Mouse (Mus musculus): ENCODE results near the gene Obox6.

Obox6 gene

DNA sequence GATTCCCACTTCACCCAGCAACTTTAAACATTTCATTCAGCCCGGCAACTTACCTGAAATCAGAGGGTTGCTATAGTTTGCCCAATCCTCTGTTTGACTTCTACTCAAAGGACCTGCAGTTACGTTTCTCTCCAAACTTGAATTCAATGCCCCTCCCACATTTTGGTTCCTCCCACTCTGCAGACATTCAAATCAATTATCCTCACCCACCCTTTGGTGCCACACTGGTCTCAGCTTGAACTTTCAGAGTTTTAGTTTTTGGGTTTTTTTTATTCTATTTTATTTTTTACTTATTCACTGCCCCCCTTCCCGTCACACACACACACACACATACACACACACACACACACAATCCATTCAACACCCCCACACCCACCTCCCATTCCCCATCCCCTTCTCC is at the start of gene Obox6:
Gene Obox6 (minus strand): TSS at position 101 of the 400 bp plus-strand sequence.
- no peak for DNase-seq (ENCODE audit: low spot score)

DNA sequence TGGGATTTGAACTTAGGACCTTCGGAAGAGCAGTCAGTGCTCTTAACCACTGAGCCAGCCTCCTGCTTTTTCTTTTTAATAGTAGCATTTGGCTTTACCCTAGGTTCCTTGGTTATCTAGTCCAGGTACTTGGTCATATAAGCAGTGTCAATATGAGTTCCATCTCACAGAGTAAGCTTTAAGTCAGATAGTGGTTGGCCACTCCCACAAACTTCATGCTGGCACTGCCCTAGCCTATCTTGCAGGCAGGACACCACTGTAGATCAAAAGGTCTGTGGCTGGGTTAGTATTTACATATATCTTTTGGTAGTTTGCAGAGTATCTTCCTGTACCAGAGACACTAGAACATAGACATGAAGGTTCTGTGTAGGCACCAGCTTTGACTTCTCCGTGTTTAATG is 44.6 kb upstream of the Obox6 start:
- DNase-seq (ENCODE audit: low spot score), result no peak

DNA sequence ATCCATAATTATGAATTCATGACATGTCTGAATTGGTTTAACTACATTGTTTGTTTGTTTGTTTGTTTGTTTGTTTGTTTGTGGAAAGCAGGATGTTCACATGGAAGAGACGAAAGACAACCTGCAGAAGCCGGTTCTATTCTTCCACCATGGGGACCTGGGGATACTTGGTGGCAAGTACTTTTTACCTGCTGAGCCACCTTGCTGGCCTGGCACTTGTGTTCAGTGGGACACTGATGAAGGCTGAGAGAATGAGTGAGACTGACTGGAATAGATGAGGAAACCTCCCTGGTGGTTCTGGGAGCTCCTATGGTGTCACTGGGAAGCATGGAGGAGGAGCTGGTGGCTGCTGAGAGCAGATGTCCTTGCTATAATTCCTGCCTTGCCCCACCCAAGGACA is 42.8 kb upstream of the Obox6 start, which contains the start of gene Crxos:
Gene Crxos (plus strand): TSS at position 301 of the 400 bp plus-strand sequence.
- no peak for DNase-seq (ENCODE audit: low spot score)

DNA sequence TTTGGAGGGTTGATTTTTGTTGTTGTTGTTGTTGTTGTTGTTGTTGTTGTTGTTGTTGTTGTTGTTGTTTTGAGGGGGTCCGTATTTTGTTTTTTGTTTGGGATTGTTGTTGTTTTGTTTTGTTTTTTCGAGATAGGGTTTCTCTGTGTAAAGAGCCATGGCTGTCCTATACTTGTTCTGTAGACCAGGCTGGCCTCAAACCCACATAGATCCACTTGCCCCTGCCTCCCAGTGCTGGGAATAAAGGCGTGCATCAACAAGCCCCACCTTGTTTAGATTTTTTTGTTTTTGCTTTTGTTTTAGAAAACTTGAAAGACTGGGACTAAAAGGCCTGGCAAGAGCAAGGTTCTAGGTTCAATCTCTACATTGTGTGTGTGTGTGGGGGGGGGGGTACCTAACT is 42.4 kb upstream of the Obox6 start:
- no peak for DNase-seq (ENCODE audit: low spot score)

DNA sequence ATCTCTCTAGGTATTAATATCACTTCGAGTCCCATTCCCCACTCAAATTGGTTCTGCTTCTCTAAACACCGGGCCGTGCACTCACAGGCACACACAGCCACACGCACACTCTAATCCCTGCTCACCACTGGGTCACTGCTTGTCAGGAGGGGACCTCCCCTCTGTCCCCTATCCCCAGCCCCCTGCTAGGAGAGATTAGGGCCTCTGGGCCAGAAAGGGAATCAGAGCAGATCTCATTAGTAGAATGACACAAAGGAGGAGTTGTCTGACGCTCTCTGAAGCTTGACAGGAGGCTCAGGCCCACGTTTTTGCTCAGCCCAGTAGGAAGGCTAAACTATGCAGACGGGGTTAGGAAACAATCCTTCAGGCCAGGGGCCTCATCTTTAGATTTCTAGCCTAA is 41.9 kb upstream of the Obox6 start:
- DNase-seq (ENCODE audit: low spot score), result peak; percentile 76

DNA sequence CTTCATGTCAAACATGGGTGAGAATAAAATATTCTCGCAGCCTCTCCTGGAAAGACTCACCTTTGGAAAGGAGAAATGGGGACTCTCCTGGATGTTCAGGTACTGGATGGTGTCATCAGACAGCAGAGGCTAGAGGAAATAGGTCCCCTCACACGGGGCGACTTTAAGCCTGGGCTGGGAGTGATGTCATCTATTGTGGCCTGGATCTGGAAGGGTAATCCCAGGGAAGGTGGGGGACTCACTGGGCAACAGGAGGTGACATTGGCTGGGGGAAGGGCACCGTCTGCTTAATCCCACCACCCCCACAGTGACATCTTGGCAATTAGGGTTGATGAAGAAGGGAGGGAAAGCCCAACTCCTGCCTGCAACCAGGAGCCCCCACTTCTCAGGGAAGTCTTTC is 40.3 kb upstream of the Obox6 start, which contains the start of gene Crx:
Gene Crx (minus strand): TSS at position 213 of the 400 bp plus-strand sequence.
- DNase-seq (ENCODE audit: low spot score), result peak; percentile 56

DNA sequence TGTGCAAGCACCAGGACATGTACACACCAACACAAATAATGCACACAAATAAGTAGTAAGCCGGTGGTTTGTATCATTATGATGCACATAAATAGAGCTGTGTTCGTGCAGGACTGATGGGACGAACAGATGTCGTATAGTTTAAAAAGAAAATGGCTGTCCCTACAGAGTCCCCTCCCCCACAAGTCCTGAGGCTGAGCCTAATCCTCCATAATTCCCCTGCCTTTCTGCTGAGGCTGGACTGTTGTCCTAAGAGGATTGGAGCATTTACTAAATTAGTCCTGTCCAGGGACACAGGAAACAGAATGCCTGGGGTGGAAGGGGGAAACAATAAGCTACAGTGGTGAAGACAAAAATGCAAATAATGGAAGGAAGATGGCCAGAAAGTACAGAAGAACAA is 24.6 kb upstream of the Obox6 start:
- DNase-seq (ENCODE audit: low spot score), result peak; percentile 57

DNA sequence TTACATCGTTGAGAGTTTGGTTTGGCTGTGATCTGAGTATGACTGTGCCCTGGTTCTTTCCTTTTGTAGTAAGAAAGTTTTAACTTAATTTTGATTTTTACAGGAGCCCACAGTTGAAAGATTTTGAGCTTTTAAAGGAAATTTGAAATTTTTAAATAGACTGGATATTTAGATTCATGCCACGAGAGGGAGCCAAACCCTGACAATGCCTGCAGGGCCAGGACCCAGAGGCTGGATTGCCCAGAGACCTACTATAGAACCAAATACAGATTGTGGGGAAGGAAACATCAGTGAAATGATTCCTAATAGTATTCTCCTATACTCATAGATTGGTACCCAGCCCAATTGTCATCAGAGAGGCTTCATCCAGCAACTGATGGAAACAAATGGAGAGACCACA is 20.2 kb upstream of the Obox6 start:
- peak; percentile 70 for DNase-seq (ENCODE audit: low spot score)

All from retina, embryonic 14.5 days (tissue).